Mouse (Mus musculus): ENCODE results near the gene Lyl1. TPM values are rescaled to one million over a fixed set of nuclear protein-coding genes. Genes with fewer than 3 reads are reported as not detected.
A peak's percentile ranks its signal among the peaks of the same experiment; 100 is the strongest.

Gene Lyl1
- polyA plus RNA-seq, 1 experiment from 2014 or later: 5.1 TPM

DNA sequence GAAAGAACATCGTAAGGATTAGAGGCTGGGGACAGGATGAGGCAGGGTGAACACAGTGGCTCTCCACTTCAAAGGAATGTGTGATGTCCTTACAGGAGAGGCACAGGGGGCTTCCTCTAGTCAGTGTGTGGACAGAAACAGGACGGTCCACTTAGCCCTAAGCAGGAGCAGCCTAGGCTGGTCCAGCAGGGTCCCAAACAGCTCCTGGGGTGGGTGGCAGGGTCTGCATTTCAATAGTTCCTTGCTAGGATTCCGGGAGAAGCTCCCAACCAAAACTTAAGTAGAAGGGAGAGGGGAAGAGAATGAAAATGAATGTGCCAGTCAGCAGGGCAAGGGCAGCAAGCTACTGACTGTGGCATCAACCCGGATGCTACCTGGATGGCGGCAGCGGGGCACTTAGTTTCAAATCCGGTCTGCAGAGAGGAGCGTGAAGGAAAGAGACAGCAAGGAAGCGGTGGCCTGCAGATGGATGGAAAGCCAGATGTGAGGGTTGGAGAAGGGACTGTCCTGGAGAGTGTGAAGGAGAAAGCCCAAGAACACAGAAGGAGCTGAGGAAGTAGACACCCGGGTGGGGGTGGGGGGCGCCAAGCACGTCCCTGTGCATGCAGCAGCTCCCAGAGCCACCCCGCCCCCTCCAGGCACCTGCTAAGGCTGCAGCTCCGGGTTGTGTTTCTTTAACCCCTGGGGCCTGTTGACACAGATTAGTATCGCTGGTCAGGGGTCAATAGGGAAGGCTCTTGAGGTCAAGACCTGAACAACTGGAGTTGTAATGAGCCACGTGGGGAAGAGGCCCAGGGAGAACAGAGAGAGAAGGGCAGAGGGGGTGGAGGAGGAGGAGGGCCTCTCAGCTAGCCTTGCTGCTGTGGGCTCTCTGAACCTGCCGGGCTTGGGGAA is 44.0 kb downstream of the Lyl1 start:
- H3K4me3 ChIP-seq (ENCODE audit: low read depth, low read length): no peak overlapping the region
- no peak overlapping the region for H3K4me2 ChIP-seq
- H3K27me3 ChIP-seq (ENCODE audit: control insufficient read depth, insufficient read depth, low read length): peaks cover 99% of the 10 kb centered on the region
- 0 out of 2 replicates have a peak overlapping the region, but pooled peaks have one; percentile 22 for H3K9ac ChIP-seq (ENCODE audit: low read length)
- no peaks in the 10 kb centered on the region for H3K9me3 ChIP-seq (ENCODE audit: control insufficient read depth, low read length)
- no peaks in the 10 kb centered on the region for H3K36me3 ChIP-seq (ENCODE audit: control insufficient read depth, insufficient read depth, low read length)
- H3K4me1 ChIP-seq (ENCODE audit: control insufficient read depth, insufficient read depth, low read length): peaks cover 41% of the 10 kb centered on the region
- peak; percentile 31; the same call in 1 of the 2 replicates for ATAC-seq (ENCODE audit: low FRiP score)
- no peak overlapping the region for H3K27ac ChIP-seq (ENCODE audit: low read depth, low read length)
- WGBS: under 1% methylated on average over 16 of the region's 17 CpGs
- peak; percentile 93 for DNase-seq (ENCODE audit: low spot score, missing footprints)

DNA sequence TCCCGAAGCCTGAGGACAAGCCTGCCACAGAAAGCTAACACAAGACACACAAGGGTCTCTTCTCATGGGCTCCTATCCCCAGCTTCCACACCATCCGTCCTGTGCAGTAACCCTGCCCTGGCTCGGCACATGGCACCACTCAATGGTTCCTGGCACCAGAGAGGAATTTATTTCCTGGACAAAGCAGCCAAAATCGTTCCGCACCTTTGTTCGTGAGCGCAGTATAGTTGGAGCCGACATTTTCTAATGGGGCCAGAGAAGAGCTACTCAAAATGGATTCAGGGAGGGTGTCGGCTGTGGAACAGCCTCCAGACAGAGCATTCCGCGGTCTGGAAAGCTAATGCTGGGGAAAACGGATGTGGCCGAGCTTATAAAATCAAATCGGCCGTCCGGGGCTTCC is 48.3 kb downstream of the Lyl1 start:
- Histone ChIP-seq H3K27ac (ENCODE audit: low read depth, low read length) (no peak overlapping the region), H3K4me2 (no peak overlapping the region), H3K9me3 (ENCODE audit: control insufficient read depth, low read length) (no peaks in the 10 kb centered on the region), H3K9ac (ENCODE audit: low read length) (no peak overlapping the region), H3K27me3 (ENCODE audit: control insufficient read depth, insufficient read depth, low read length) (peaks cover 99% of the 10 kb centered on the region), H3K4me1 (ENCODE audit: control insufficient read depth, insufficient read depth, low read length) (peaks cover 16% of the 10 kb centered on the region), H3K36me3 (ENCODE audit: control insufficient read depth, insufficient read depth, low read length) (no peaks in the 10 kb centered on the region), H3K4me3 (ENCODE audit: low read depth, low read length) (no peak overlapping the region)
- 67% methylated on average over 16 of the region's 16 CpGs for WGBS
- no peak for DNase-seq (ENCODE audit: low spot score, missing footprints)
- no peak for ATAC-seq (ENCODE audit: low FRiP score)

DNA sequence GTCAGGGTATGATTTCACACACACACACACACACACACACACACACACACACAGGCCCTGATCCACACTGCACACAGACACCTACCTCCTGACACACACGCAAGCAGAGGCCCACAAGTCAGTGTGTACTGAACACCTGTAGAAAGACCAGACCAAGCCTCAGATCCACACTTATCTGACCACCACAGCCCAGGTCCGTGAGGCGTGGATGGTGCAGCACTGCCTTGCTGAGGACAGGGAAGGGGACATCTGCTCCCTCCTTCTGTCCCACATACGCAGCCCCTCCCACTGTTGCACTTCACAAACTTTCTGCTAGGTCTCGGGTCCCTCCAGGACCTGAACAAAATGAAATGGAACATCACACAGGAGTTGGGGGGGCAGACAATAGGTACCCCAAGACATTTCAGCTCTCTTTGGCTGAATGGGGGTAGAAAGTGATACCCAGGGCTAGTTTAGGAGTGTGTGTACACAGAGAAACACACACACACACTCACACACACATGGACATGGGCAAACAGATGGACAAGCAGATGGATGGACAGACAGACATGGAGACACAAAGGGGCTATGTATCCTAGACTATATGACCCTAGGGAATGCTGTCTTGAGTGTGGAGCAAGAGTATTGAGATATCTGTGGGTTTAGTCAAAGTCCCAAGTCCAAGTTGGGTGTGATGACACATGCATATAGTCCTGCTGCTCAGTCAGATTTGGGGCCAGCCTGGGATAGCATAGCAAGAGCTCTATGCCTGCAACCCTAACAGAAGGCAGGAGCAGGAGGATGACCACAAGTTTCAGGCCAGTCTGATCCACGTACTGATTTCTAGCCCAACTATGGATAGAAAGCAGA is 51.7 kb downstream of the Lyl1 start:
- Histone ChIP-seq H3K4me3 (ENCODE audit: low read depth, low read length) (no peak overlapping the region), H3K9ac (ENCODE audit: low read length) (no peak overlapping the region), H3K4me2 (no peak overlapping the region), H3K36me3 (ENCODE audit: control insufficient read depth, insufficient read depth, low read length) (no peaks in the 10 kb centered on the region), H3K4me1 (ENCODE audit: control insufficient read depth, insufficient read depth, low read length) (no peaks in the 10 kb centered on the region), H3K27ac (ENCODE audit: low read depth, low read length) (no peak overlapping the region), H3K27me3 (ENCODE audit: control insufficient read depth, insufficient read depth, low read length) (peaks cover 93% of the 10 kb centered on the region), H3K9me3 (ENCODE audit: control insufficient read depth, low read length) (no peaks in the 10 kb centered on the region)
- DNase-seq (ENCODE audit: low spot score, missing footprints): no peak
- 74% methylated on average over 6 of the region's 6 CpGs for WGBS
- ATAC-seq (ENCODE audit: low FRiP score): no peak

Other genes starting within 250 kb of the Lyl1 start
- 49.9 and 52.9 TPM in 2 replicates for gene Ier2, start 38.6 kb upstream of the Lyl1 start, polyA plus RNA-seq (2014; fragmentation: Nextera tagmentation; extraction: Ambion mirVana)
- 39.9 and 45.6 TPM in 2 replicates for gene Trmt1, start 15.2 kb upstream of the Lyl1 start, polyA plus RNA-seq (2014; fragmentation: Nextera tagmentation; extraction: Ambion mirVana)
- 18.6 and 21.4 TPM in 2 replicates for gene Nacc1, start 13.6 kb upstream of the Lyl1 start, polyA plus RNA-seq (2014; fragmentation: Nextera tagmentation; extraction: Ambion mirVana)
- gene G430095P16Rik, start 21.6 kb downstream of the Lyl1 start, polyA plus RNA-seq (2014; fragmentation: Nextera tagmentation; extraction: Ambion mirVana): 1.6 and 1.9 TPM in 2 replicates
- 2.2 and 2.5 TPM in 2 replicates for gene Nfix, start 98.9 kb downstream of the Lyl1 start, polyA plus RNA-seq (2014; fragmentation: Nextera tagmentation; extraction: Ambion mirVana)
- gene Dand5, start 121.4 kb downstream of the Lyl1 start, polyA plus RNA-seq (2014; fragmentation: Nextera tagmentation; extraction: Ambion mirVana): 3.9 and 4.6 TPM in 2 replicates
- gene Gadd45gip1, start 130.1 kb downstream of the Lyl1 start, polyA plus RNA-seq (2014; fragmentation: Nextera tagmentation; extraction: Ambion mirVana): 37.3 and 37.8 TPM in 2 replicates
- 87.7 and 100 TPM in 2 replicates for gene Rad23a, start 139.2 kb downstream of the Lyl1 start, polyA plus RNA-seq (2014; fragmentation: Nextera tagmentation; extraction: Ambion mirVana)
- gene Calr, start 145.5 kb downstream of the Lyl1 start, polyA plus RNA-seq (2014; fragmentation: Nextera tagmentation; extraction: Ambion mirVana): 708 and 747 TPM in 2 replicates
- 77.4 and 84.4 TPM in 2 replicates for gene Farsa, start 155.5 kb downstream of the Lyl1 start, polyA plus RNA-seq (2014; fragmentation: Nextera tagmentation; extraction: Ambion mirVana)
- 53.2 and 58.8 TPM in 2 replicates for gene Syce2, start 170.7 kb downstream of the Lyl1 start, polyA plus RNA-seq (2014; fragmentation: Nextera tagmentation; extraction: Ambion mirVana)
- gene Gcdh, start 192.5 kb downstream of the Lyl1 start, polyA plus RNA-seq (2014; fragmentation: Nextera tagmentation; extraction: Ambion mirVana): 24.6 and 31.8 TPM in 2 replicates
- 13.7 and 14.4 TPM in 2 replicates for gene Klf1, start 200.5 kb downstream of the Lyl1 start, polyA plus RNA-seq (2014; fragmentation: Nextera tagmentation; extraction: Ambion mirVana)
- gene Dnase2a, start 207.1 kb downstream of the Lyl1 start, polyA plus RNA-seq (2014; fragmentation: Nextera tagmentation; extraction: Ambion mirVana): 4.3 and 4.6 TPM in 2 replicates
- gene Mast1, start 235.9 kb downstream of the Lyl1 start, polyA plus RNA-seq (2014; fragmentation: Nextera tagmentation; extraction: Ambion mirVana): 8.8 and 10.2 TPM in 2 replicates
- gene Rtbdn, start 245.5 kb downstream of the Lyl1 start, polyA plus RNA-seq (2014; fragmentation: Nextera tagmentation; extraction: Ambion mirVana): 0.15 TPM in 1 of 2 replicates, not detected in the other

All from midbrain, embryonic 11.5 days (tissue).